Mouse (Mus musculus) lung, adult 2 months (tissue): ENCODE measurements around the gene Mup15.
"Not testable (repeated sequence)": the region's sequence is repeated elsewhere in the genome, so short reads cannot be mapped to it uniquely, and the experiment has no call there.

Experiments used
- CTCF ChIP-seq: fragments of 200-500 bp; IDR thresholded peaks from 2 replicates; pipeline ENCODE4 v1.5.1; 2011; ENCODE audit warnings: mild to moderate bottlenecking, low read length, control low read depth; ENCODE audit not compliant: insufficient read depth
- POLR2A ChIP-seq: fragments of 200-500 bp; IDR thresholded peaks from 2 replicates; pipeline ENCODE4 v1.6.1; 2011; ENCODE audit warnings: low read depth, mild to moderate bottlenecking, control low read depth, low read length, borderline replicate concordance; ENCODE audit errors: extremely low read depth

GRCm38 (mm10) chr4:61439643-61440042 is at the start of gene Mup15:
- TF ChIP-seq CTCF, POLR2A: not testable (repeated sequence)
